Mouse (Mus musculus): Measurements from ENCODE around the gene Cep164. TPM values are rescaled to one million over a fixed set of nuclear protein-coding genes. Genes with fewer than 3 reads are reported as not detected.
"Not testable (repeated sequence)": the region's sequence is repeated elsewhere in the genome, so short reads cannot be mapped to it uniquely, and the experiment has no call there.

Gene Cep164
- total RNA-seq, 2 experiments from 2014 or later, result 10.2 to 16.1 TPM

DNA sequence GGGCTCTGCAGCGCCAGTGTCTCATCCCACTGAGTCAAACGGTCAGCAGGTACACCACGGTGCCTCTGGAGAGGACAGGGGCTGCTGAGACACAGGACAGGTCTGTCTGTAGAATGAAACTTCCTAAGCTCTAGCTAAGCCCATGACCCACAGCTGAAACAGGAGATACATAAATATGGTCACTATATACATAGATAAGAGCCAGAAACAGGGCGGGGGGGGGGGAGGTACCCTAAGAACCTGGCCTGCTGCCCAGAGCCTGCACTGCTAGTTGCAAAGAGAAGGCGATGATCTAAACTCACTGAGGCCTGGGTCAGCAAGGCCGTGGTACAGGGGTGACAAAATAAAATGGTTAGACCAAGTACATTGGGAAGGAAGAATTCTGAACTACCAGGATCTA is 40.9 kb downstream of the Cep164 start:
- no peak for DNase-seq

DNA sequence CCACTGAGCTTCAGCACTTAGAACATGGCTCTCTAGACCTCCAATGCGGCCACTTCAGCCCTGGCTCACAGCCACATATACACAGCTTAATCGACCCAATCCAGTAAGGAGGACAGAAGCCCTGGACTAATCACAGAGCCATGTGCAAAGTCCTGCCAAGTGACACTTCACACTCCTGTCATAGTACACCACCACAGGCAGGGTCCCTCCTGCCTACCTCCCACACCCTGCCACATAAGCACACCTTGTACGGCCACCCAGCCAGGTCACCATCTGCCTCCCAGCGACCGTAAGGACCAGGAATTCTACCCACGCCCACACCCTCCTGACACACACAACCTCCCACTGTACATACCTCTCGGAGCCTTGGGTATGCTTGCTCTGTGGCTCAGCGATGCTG is 41.4 kb downstream of the Cep164 start:
- no peak for DNase-seq

DNA sequence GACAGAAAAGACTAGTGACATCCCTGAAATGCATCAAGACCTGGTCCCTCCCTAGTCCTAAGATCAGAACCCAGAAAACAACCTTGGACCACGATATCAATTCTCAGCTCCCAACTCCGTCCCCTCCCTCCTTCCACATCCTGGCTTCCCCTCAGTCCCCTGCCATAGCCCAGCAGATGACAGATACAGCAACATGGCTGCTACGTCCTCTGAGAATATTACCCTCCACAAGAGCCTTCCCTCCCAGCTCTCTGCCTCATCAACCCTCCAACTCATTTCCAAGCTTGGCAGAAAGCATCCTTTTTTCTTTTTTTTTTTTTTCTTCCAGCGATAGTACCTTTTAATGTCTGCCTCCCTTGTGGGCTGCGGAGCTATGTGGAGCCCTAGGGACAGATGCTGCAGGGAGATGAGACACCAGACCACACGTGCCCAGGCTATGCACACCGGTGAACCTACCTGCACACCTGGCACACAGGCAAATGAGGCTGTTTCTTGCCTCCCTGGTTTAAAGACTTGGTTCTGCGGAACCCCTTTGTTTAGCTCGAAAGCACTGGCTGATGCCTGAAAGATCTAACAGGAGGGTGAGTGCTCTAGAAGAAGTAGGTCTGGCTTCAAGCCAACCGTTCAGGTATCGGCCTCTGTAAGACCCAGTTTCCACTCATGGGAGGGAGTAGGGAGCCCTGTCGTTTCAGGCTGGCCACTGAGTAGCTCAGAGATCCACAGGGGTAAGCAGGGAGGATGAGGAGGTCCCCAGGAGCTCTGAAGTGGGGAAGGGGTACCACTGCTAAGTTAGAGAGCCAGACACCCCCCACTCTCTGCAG is 45.0 kb downstream of the Cep164 start:
- DNase-seq, result no peak

DNA sequence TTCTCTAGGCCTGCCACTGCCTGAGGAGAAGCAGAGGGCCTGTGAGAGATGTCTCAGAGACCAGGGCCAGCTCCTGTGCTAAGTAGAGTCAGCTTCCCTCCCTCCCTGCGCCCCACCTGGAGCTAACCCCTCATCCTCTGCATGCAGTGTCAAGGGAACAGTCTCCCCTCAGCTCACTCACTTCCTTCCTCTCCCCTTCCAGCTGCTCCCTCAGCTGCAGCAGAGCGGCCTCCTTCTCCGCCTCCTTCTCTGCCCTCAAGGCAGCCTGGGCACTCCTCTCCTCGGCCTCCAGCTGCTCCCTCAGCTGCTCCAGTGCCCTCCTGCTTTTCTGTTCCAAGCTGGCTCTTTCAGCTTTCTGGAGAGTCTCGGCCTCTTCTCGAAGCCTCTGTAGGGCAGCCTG is 49.3 kb downstream of the Cep164 start:
- no peak for DNase-seq

DNA sequence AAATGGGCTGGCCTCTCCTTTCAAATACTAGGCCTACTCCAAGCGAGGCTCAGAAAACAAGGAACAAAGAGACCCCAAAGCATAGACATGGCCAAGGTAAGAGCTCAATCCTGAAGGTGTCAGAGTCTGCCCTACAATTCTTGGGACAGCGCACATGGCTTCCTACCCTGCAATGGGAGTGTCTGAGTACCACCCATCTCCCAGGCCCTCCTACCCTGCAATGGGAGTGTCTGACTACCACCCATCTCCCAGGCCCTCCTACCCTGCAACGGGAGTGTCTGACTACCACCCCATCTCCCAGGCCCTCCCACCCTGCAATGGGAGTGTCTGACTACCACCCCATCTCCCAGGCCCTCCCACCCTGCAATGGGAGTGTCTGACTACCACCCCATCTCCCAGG is 52.3 kb downstream of the Cep164 start:
- not testable (repeated sequence) for DNase-seq

DNA sequence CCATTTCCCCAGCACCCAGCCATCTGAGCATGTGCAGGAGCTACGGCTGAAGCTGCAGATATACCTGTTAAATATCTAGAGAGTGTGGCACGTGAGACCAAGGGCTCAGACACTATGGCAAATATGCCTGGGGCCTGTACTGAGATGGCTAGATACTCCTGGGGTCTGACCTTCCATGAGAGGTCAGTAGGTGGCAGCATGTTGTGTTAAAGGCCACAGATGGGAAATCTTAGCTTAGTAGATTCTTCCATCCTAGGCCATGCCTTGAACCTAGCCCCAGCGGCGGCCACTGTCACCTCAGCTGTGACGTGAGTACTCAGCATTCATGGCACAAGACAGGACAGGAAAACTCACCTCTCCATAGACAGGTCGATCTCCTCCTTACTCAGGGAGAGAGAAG is 54.4 kb downstream of the Cep164 start:
- DNase-seq, result no peak

DNA sequence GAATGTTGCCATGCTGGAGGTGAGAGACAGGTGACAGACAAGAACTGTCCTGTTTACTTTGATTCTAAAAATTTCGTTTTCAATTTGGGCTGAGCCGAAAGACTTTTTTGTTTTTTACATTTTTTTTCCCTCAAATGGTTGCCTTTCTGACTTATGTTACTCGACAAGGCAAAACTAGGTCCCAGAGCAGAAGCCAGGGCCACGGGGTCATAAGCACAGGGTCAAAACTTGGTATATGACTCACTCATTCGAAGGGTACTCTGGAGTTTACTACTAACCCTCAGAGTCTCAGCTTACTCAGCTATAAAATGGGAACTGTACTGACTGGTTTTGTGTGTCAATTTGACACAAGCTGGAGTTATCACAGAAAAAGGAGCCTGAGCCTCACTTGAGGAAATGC is 58.9 kb downstream of the Cep164 start:
- no peak for DNase-seq

DNA sequence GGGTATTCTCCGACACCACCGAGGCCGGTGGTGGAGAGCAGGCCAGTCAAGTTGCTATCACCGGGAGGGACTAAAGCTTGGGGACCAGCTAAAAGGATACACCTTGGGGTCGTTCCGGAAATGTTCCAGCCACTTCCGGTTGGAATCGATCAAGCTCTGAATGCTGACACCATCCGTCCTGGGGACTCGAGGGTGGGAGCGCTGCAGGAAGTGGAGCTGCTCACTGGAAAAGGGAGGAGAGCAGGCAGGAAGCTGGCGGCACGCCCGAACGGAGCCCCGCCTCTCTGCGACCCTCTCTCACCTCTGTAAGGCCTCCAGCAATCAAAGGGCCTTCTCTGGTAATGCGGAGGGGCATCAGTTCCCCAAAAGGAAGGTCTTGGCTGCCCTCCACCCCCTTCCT is 60.1 kb downstream of the Cep164 start:
- DNase-seq, result no peak

DNA sequence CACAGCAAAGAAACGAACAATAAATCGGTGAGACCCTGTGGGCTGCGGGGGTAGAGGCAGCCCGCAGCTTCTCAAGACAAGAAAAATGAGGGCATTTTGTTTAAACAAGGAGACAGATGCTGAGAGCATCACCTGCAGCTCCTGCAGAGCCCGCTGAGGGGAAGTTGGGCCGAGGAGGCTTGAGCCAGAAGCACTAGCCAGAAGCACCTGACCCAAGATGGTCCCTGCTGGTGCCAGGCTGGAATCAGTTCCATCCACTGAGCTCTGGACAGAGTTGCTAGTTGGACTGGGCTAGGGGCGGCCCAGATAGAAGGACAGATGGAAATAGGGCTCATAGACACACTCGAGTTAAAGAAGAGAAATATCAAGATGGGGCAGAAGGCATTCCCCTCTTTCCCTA is 61.3 kb downstream of the Cep164 start:
- no peak for DNase-seq

DNA sequence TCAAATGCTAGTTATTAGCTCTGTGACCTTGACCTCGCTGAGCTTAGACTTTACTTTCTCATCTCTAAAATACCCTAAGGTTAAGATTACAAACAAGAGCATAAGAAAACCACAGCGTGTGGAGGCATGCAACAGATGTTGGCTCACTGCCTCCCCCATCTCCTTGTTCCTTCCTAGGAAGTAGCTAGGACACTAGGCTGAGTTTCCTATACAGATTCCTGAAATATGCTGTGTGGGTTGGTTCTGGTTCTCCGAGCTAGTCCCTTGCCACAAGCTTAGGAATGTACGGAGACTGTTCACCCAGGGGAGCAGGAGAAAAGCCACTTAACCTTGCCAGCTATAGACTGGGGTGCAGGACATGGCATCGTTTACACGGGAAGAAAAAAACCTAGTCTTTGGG is 62.3 kb downstream of the Cep164 start:
- DNase-seq, result no peak

DNA sequence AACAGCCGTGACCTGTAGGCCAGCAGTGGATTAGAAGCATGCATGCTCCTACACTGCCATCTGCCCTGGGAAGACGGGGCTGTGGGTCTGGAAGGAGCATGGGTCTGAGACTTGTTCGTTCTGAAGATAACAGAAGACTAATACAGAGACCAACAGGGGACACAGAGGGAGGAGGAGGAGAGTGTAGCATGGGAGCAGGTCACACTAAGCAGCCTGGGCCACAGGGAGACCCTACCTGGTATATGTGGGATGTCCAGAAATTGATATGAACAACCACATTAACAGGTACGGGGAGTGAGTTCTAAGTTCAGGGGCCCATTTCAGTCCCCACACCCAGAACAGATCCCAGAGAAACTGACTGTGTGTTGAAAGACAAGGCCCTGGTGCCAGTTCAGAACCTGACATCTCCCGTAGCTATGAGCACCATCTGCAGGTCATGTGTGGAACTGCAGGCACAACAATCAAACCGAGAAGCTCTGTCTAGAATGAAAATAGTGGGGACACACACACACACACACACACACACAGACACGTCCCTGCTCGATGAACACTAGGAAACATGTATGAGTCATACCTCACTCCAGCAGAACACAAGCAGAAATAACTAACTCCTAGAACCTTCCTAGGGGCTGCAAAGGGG is 73.9 kb downstream of the Cep164 start:
- DNase-seq, result peak; percentile 79

DNA sequence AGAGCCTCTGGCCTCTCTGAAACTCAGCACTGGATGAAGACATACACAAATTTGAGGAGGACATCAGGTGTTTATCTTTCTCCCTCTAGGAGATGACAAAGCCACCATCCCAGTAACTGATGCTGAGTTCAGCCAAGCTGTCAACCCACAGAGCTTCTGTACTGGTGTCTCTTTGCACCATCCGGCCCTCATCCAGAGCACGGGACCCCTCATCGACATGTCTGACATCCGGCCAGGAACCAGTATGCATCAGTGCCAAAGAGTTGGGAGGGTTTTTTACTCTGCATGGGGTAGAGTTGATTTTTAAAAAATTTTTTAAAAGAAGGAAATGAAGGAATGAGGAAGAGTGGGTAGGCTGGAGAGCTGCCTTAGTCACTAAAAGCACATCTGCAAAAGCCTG is 78.6 kb downstream of the Cep164 start:
- no peak for DNase-seq

DNA sequence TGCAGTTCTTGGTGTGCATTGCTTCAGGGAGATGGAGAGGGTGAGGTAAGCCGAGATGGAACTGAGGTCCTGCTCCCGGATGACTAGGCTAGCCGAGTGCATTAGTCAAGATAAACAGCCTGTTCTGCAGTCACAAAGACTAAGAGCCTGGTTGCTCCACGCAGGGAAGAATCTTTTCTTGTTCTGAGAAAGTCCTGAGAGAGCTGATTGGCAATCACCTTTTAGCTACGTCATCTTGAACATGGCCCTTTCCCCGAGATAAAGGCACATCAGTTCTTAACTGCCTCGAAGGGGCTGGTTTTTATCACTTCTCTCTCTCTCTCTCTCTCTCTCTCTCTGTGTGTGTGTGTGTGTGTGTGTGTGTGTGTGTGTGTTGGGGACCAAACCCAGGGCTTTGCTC is 83.0 kb downstream of the Cep164 start:
- no peak for DNase-seq

DNA sequence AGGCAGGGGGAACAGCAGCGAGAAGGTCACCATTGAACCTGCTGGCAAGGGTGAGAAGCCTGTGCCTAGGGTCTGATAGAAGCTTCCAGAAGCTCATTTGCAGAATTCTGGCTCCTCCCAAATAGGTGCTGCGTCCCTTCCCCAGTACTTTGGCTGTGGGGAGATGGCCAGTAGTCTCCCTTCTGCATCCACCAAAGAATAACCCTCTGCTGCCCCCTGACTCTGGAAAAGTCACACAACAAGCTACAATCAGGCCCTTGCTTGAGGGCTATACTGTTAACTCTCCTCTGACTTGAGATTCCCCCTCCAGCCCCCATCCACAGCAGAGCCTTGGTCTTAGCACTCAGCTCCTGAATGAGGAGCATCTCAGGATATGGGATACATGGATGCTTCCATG is 87.9 kb downstream of the Cep164 start:
- DNase-seq, result peak; percentile 23

DNA sequence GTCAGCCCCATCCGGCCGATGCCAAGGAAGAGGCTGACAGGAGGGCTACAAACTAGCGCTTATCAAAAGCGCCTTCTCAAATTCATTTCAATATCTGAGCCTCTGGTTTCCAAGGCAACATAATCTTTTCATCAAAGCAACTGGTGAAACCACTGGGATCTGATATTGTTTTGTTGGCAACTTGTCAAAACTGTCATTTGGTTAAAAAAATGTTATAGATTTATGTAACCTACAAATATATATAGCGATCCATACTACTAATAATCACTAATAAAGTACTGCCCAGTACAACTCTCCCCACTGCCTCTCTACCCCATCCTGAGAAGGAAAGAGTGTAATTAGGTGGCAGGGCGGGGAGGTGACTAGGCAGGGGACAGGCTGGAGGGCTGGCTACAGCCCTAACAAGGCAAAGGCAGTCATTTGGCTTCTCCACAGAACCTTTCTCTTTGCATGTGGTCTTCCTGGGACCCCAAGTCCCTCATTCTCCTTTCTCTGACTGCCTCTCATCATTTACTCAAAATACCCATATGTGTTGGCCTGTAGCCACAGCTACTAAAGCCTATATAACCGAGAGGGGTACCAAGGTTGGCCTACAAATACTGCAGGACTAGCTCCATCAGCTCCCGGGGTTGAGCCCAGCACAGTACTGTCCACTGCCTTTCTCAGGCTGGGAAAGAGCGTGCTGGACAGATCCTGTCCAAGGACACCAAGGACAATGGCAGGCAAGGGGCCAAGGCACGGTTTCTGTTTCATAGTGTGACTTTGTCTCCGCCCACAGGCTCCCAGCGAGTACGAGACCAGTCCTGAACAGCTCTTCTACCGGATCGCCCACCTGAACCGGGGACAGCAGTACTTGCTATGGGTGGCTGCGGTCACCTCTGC is 88.5 kb downstream of the Cep164 start:
- peak; percentile 83 for DNase-seq

DNA sequence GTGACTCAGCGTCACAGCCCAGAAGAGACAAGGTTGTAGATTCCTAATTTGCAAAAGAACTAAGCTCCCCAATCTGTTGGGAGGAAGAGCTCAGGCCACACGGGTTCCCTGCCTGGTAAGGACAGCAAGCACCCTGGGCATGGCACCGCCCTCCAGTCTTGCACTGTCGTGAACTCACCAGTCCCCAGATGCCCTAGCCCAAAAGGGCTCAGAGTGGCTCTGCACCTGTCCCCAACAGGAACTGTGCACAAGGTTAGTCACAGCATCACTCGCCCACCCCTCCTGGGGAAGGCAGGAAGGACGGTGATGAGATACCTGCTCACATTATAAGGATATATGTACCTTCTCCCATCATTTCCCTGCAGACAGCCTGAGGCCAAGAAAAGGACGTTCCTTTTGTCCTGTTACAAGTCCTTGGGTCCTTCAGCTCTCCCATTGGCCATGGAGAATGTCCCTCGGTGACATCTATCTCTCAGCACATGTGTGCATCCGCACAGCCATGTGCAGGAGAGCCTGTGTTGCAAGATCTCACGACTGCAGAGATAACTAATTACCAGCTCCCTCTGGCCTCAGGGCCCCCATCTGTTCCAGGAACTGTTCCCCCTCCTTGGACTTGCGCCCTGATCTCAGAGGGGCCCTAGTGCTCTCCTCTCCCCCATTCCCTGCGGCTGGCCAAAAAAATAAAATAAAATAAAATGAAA is 89.3 kb downstream of the Cep164 start:
- DNase-seq, result no peak

DNA sequence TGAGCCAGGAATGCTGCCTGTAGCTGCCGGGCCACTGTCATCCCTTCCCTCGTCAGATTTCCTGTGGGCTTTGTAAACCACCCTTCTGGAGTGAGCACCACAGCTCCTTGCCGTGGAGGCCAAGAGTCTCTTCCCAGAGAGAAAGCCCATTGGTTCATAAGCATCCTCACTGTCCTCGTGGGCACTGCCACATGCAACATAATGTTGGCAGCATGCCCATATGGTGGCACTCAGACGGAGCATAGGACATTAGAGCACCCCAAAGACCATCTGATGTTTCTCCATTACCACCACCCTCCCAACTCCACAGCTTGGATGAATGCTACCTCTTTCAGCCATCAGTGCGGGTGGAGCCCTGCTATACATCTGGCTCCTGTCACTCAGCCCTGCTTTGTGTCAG is 95.2 kb downstream of the Cep164 start:
- DNase-seq, result no peak

DNA sequence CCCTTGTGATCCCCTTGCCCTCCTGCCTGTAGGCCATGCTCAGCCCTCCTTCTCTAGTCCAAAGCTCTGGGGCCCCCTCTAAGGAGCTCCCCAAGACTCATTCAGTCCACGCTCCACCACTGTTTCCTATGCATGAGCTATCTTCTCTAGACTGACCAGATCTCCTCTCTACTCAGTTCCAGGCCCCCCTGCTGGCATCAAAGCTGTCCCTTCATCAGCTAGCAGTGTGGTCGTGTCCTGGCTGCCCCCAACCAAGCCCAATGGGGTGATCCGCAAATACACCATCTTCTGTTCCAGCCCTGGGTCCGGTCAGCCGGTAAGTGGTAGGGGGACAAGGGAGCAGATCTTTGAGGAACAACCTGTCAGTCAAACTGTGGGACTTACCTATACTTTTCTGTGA is 96.6 kb downstream of the Cep164 start:
- DNase-seq, result no peak

DNA sequence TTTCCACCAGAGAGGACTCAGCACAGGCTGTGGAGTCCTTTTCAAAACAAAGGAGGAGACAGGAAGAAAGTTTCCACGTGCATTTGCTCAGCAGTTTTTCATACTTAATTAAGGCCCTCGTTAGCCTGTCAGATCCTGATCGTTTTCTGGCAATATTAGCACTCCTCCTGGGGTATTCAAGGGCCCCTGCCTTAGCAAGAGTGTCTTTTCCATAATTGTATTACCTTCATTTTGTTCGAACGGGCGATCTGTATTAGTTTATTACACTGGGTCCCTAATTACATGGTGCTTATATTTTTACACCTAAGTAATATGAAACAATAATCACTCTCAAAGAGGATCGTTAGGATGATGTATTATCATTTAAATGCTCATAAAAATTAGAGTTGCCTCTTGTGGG is 108.5 kb downstream of the Cep164 start:
- DNase-seq, result no peak

Data from adrenal gland, postnatal 10 days (tissue).